Comparison of ENCODE assay signal across 8 mouse cellular contexts in the genomic region with DNA sequence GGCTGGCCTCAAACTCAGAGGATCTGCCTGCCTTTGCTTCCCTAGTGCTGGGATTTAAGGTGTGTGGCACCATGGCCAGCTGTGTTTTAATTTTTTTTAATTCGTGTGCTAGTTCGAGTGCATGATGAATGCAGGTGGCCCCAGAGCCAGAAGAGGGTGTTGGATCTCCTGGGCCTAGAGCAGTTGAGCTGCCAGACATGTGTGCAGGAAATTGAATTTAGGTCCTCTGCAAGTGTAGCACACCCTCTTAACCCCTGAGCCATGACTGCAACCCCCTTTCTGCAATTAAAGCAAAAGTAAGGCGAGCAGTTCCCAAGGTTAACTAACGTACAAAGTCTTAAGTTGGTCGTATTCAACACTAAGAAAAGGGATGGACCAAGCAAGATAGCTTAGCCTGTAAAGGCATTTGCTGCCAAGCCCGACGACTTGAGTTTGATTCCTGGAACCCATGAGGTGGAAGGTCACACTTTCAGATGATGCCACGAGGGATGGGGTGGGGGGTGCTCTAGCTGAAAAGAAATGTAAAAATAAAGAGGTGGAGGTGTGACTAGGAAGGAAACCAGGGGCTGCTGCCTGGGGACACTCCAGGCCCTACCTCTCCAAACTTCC. TPM values are rescaled to one million over a fixed set of nuclear protein-coding genes. Genes with fewer than 3 reads are reported as not detected.
DNase-seq lines count a peak whose midpoint lies in the region; ATAC-seq and TF ChIP-seq lines count a peak whose summit lies in the region.

No protein-coding gene starts in this region.

- no peaks in the 10 kb centered on the region for H3K9me3 ChIP-seq in intestine, embryonic 15.5 days

- no peak overlapping the region for H3K27ac ChIP-seq in kidney, adult 2 months (ENCODE audit: insufficient read depth, low read depth, low read length)
- H3K27ac ChIP-seq in brown adipose tissue, adult 24 weeks (replicated peaks; ENCODE audit: low read depth, low read length): peak overlapping the region; percentile 5; the same call in 1 of the 2 replicates
- peak overlapping the region; percentile 89; the same call in 1 of the 2 replicates for H3K27ac ChIP-seq in intestine, embryonic 15.5 days

- no peak for ATAC-seq in intestine, embryonic 15.5 days
- ATAC-seq in monocyte, adult 5-6 weeks (replicated peaks; ENCODE audit: insufficient number of reproducible peaks, low FRiP score, low TSS enrichment, poor library complexity, severe bottlenecking): no peak
- no peak for ATAC-seq in granulocyte monocyte progenitor cell, adult 5-6 weeks (replicated peaks; ENCODE audit: poor library complexity, severe bottlenecking)

- peak overlapping the region; percentile 61 for H3K9ac ChIP-seq in intestine, embryonic 15.5 days

- TF ChIP-seq CTCF in kidney, adult 2 months (conservative IDR thresholded peaks at IDR 0.05; ENCODE audit: insufficient read depth, insufficient read length, low read depth, low read length): no peak

- WGBS in kidney, adult 2 months: 45% methylated on average over 8 of the region's 8 CpGs
- WGBS in intestine, embryonic 15.5 days: 35% methylated on average over 8 of the region's 8 CpGs

- no peak for TF ChIP-seq POLR2A in kidney, adult 2 months (IDR thresholded peaks at IDR 0.05; ENCODE audit: low read depth, low read length)

- DNase-seq in kidney, adult 2 months: peak; percentile 52
- DNase-seq in kidney, adult 9 months: no peak
- peak; percentile 52 for DNase-seq in naive thymus-derived CD4-positive, alpha-beta T cell, adult 2 months (ENCODE audit: low read depth)
- no peak for DNase-seq in frontal cortex, postnatal 10 days (ENCODE audit: low spot score in 2 of 2)

- H3K27me3 ChIP-seq in kidney, adult 2 months (replicated peaks; ENCODE audit: control insufficient read depth, insufficient read depth, low read length): no peaks in the 10 kb centered on the region
- no peaks in the 10 kb centered on the region for H3K27me3 ChIP-seq in intestine, embryonic 15.5 days (replicated peaks)

- H3K4me2 ChIP-seq in intestine, embryonic 15.5 days (replicated peaks): peak overlapping the region; percentile 85

- no peaks in the 10 kb centered on the region for H3K36me3 ChIP-seq in kidney, adult 2 months (ENCODE audit: control insufficient read depth, insufficient read depth, low read length)
- no peaks in the 10 kb centered on the region for H3K36me3 ChIP-seq in intestine, embryonic 15.5 days

- H3K4me1 ChIP-seq in kidney, adult 2 months (ENCODE audit: control insufficient read depth, insufficient read depth, low read length): 0 out of 2 replicates have a peak, but pooled peaks cover 4% of the 10 kb centered on the region
- peaks cover 7% of the 10 kb centered on the region; the same call in 1 of the 2 replicates for H3K4me1 ChIP-seq in brown adipose tissue, adult 24 weeks (ENCODE audit: control insufficient read depth, insufficient read depth, insufficient read length, low read length)
- H3K4me1 ChIP-seq in intestine, embryonic 15.5 days (replicated peaks): peaks cover 34% of the 10 kb centered on the region

- H3K4me3 ChIP-seq in kidney, adult 2 months (ENCODE audit: insufficient read depth, low read depth, low read length): peak overlapping the region; percentile 88
- peak overlapping the region; percentile 68 for H3K4me3 ChIP-seq in brown adipose tissue, adult 24 weeks (ENCODE audit: insufficient read depth, low read depth, low read length)
- H3K4me3 ChIP-seq in intestine, embryonic 15.5 days (replicated peaks): peak overlapping the region; percentile 54

RNA-seq across cellular contexts. Expression of gene Ier2, which starts 24.6 kb away (rescaled TPM):
- polyA plus RNA-seq in kidney, adult 2 months (2012; rRNA removed): 5.7 and 7.3 TPM in 2 replicates
- 17.2 and 62.3 TPM in 2 replicates for polyA plus RNA-seq in brown adipose tissue, adult 24 weeks (2012; ENCODE audit: insufficient read depth, insufficient read length, missing spikeins)
- 84.2 and 85.5 TPM in 2 replicates for polyA plus RNA-seq in intestine, embryonic 15.5 days (2015; fragmentation: Nextera tagmentation; extraction: Ambion mirVana)
- total RNA-seq in monocyte, adult 5-6 weeks (2017): 92.1 to 198 TPM (median 119 TPM) in 3 replicates
- 33.3 and 44.1 TPM in 2 replicates for total RNA-seq in granulocyte monocyte progenitor cell, adult 5-6 weeks (2014; fragmentation: Nextera tagmentation)
- 40.7 and 47.6 TPM in 2 replicates for total RNA-seq in granulocyte monocyte progenitor cell, adult 5-6 weeks (2017)

RNA-seq across cellular contexts. Expression of gene Trmt1, which starts 48.1 kb away (rescaled TPM):
- 73.7 and 98.9 TPM in 2 replicates for polyA plus RNA-seq in kidney, adult 2 months (2012; rRNA removed)
- 25.1 and 33.4 TPM in 2 replicates for polyA plus RNA-seq in brown adipose tissue, adult 24 weeks (2012; ENCODE audit: insufficient read depth, insufficient read length, missing spikeins)
- 59.9 and 68.3 TPM in 2 replicates for polyA plus RNA-seq in intestine, embryonic 15.5 days (2015; fragmentation: Nextera tagmentation; extraction: Ambion mirVana)
- total RNA-seq in monocyte, adult 5-6 weeks (2017): 40.1 to 46.6 TPM (median 44.7 TPM) in 3 replicates
- 76.9 and 123 TPM in 2 replicates for total RNA-seq in granulocyte monocyte progenitor cell, adult 5-6 weeks (2014; fragmentation: Nextera tagmentation)
- total RNA-seq in granulocyte monocyte progenitor cell, adult 5-6 weeks (2017): 73.8 and 95.9 TPM in 2 replicates

RNA-seq across cellular contexts. Expression of gene Nacc1, which starts 49.6 kb away (rescaled TPM):
- 85.8 and 93.9 TPM in 2 replicates for polyA plus RNA-seq in kidney, adult 2 months (2012; rRNA removed)
- polyA plus RNA-seq in brown adipose tissue, adult 24 weeks (2012; ENCODE audit: insufficient read depth, insufficient read length, missing spikeins): 19.0 and 22.9 TPM in 2 replicates
- polyA plus RNA-seq in intestine, embryonic 15.5 days (2015; fragmentation: Nextera tagmentation; extraction: Ambion mirVana): 14.8 and 17.0 TPM in 2 replicates
- 29.0 to 50.5 TPM (median 36.3 TPM) in 3 replicates for total RNA-seq in monocyte, adult 5-6 weeks (2017)
- total RNA-seq in granulocyte monocyte progenitor cell, adult 5-6 weeks (2014; fragmentation: Nextera tagmentation): 92.9 and 98.1 TPM in 2 replicates
- total RNA-seq in granulocyte monocyte progenitor cell, adult 5-6 weeks (2017): 46.5 and 59.2 TPM in 2 replicates

Comparison
In these comparisons a context has a peak if more than half of its experiments do, and no peak if none do; other contexts are left out.
1. DNase-seq: peak in kidney, adult 2 months (single experiment) and naive thymus-derived CD4-positive, alpha-beta T cell, adult 2 months (single experiment); none in kidney, adult 9 months (single experiment) and frontal cortex, postnatal 10 days (0 of 2).
2. Peak in every context shown above with its lines, with median percentiles within 50 percentile points of each other: H3K4me3 ChIP-seq.